Mouse (Mus musculus): ENCODE measurements around the gene Sec62.
"Not testable (repeated sequence)": the region's sequence is repeated elsewhere in the genome, so short reads cannot be mapped to it uniquely, and the experiment has no call there.

Gene Sec62

DNA sequence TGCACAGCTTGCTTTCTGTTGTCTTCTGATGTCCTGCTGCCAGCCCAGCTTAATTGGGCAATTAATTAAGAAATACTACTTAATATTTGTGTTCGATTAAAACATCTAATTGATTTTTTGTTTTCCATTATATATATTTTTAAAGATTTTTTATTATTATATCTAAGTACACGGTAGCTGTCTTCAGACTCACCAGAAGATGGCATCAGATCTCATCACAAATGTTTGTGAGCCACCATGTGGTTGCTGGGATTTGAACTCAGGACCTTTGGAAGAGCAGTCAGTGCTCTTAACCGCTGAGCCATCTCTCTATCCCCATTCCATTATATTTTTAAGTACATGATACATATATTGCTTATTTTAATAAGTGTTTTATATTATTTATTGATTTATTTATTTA lies 40.6 kb downstream of the Sec62 start:
- no peak for DNase-seq

DNA sequence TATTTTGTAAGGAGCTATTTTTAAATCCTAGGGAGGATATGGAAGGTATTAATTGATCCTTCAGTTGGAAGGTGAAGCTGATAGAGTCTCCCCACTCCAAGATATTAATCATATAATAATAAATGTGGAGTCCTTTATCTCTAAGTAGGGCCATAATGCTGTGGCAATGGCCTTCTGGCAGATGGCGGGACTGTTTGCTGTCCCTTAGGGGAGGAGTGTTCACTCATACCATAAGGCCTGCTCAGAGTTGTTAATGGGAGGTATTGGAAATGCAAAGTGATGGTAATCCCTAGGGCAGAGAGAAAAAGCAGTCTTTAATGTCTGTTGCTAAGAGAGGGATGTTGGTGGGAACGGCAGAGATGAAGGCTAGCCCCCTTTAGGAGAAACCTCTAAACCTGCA lies 53.1 kb downstream of the Sec62 start:
- no peak for DNase-seq

DNA sequence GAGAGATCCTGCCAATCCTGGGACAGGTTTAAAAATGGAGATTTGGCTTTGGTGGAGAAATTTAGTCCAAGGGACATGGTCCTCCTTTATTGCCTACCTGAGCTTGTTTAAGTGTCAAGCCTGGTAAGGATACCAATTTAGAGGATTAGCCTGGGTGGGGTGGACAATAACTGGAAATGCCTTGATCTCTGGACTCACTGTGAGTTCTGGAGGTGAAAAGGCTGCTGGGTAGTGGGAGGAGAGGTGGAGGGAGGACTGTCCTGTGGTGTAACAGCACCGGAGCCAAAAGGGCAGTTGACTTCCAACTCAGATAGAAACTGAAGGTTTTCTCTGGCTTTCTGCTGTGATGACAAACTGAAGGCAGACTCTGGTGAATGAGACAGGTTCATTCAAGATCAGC lies 54.7 kb downstream of the Sec62 start:
- DNase-seq, result no peak

DNA sequence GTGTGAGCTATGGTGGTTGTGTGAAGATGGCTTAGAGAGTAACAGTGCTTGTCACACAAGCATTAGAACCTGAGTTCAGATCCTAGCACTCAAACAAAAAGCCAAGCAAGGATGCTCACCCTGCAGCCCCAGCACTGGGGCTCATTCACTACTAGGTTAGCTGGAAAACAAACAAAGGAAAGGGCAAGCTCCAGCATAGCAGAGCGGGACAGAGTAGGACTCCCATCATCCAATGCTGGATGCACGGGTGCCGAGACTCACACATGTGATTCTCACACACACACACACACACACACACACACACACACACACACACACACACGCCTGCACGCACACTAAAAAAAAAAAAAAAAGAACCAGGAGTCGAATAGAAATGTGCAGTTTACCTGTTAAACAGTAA lies 58.7 kb downstream of the Sec62 start:
- DNase-seq, result no peak

DNA sequence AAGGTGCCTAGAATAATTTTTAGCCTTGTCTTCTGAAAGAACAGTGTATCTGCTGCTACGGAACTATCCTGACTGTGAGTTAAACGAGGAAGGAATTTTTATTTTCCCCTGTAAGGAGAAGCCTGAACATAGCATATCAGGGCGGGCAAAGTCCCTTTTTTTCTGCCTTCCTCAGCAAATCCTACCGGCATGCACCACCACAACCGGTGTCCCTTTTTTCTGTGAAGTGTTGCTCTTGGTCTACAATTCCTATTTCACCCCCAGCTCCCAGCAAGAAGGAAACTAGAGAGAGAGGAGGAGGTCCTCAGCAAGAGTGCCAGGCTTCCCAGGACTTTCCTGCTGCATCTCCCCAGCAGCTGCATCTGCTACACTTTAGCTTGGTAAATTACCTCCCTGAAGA lies 60.9 kb downstream of the Sec62 start:
- DNase-seq, result no peak

DNA sequence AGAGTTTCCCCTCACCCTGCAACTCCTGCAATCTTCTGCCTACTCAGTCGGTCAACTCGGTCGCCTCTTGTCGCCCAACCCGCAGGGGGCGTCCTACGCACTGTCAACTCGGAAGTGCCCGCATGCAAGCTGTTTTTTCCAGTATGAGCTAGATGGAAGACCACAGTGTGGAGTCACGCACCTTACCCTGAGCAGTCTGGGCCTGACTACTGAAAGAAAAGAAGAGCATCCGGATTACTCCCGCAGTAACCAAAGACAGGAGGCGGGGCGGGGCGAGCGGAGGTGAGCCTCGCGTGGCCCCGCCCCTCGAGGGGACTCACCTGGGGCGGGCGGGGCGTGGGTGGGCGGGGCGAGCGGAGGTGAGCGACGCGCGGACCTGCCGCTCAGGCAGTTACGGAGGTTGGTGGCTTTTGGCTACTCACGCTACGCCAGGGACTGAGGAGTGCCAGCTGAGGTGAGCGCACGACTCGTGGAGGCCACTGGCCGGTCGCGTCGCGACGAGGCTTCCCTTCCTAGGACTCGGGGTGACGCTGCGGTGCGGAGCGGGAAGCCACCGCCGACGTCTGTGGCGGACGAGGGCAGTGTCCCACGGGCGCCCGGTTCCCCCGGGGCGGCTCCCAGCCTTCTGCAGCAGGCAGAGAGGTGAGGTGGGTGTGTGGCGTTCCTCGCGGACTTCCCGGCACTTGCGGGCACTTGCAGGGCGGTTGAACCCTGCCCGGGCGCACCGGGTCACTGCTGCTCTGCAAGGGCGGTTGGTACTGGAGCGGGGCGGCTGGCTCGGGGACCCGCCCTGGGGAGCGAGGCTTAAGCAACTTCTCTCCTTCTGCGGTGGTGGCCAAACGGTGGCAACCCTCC lies 63.2 kb downstream of the Sec62 start, which contains the start of gene Gpr160:
Gene Gpr160 (plus strand): TSS at position 347 of the 855 bp plus-strand sequence.
- peak; percentile 72 for DNase-seq

DNA sequence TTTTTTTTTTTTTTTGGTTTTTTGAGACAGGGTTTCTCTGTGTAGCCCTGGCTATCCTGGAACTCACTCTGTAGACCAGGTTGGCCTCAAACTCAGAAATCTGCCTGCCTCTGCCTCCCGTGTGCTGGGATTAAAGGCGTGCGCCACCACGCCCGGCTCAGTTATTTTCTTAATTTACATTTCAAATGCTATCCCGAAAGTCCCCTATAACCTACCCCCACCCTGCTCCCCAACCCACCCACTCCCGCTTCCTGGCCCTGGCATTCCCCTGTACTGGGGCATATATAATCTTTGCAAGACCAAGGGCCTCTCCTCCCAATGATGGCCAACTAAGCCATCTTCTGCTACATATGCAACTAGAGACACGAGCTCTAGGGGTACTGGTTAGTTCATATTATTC lies 66.9 kb downstream of the Sec62 start:
- DNase-seq, result not testable (repeated sequence)

DNA sequence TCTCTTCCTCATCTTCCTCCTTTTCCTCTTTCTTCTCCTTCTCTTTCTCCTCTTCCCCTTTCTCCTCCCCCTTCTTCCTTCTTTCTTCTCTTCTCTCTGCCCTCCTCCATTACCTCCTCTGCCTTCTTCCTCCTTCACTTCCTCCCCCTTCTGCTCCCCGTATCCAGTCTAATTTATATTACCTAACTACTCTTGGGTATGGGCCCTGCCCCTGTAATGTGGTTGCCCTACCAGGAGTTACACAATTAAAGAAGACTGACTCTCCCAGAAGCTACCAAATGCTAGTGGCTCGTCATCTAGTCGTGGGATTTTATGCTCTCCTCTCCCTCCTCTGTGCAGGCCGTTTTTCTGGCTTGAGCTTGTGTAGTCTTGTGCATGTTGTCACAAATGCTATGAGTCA lies 68.0 kb downstream of the Sec62 start:
- no peak for DNase-seq

DNA sequence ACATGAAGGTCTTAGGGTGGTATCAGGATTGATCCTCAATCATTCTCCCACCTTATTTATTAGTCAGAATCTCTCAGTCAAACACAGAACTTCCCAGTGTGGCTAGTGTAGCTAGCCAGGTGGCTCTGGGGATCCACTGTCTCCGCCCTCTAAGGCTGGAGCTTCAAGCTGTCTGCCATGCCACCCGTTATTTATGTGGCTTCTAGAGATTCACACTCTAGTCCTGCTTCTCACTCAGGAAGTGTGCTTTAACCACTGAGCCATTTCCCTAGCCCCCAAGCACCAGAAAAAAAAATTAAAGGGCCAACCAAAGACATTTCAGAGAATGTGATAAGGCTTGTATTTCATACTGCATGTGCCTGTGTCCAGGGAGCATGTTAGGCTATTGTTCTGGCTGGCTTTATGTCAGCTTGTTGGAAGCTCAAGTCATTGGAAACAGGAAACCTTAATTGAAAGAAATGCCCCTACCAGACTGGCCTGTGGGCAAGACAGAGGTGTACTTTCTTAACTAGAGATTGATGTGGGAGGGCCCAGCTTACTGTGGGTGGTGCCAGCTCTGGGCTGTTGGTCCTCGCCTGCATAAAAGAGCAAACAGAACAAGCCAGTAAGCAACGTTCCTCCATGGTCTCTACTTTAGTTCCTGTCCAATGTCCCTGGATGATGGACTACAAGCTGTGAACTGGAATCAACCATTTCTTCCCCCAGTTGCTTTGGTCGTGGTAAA lies 71.2 kb downstream of the Sec62 start:
- DNase-seq, result no peak

DNA sequence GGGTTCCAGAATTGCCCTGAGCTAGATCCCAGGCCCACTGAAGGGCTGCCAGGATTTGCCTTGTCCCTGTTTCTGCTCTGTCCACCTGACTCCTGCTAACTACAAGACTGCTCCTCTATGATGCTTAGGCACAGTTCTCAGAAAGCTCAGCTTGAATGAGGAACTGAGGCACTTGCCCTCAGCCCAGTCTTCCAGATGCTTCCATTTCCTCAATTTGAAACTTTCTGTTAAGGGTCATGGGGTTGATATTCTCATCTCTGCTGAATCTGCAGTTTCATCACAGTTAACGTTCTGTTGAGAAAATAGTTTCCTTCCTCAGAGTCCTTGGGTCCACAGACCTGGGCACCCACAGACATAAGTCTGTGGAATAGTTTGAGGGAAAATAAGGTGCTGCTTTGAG lies 72.0 kb downstream of the Sec62 start:
- no peak for DNase-seq

DNA sequence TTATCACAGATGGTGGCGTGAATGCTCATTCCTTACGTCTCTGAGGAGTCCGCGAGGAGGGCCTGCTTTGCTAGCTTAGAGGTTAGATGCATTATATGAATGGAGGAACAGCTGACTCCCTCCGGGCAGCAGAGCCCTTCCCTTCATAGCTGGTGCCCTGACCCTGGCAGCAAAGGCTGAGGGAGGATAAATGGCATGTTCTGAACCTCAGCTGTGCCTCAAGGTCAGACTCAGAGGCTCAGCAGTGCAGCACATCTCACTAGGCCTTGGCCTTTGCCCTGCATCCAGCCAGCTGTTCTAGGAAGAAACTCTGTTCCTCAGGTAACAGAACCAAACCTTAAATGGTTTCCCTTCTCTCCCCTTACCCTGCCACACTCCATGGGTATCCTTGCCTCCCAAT lies 75.5 kb downstream of the Sec62 start:
- DNase-seq, result no peak

DNA sequence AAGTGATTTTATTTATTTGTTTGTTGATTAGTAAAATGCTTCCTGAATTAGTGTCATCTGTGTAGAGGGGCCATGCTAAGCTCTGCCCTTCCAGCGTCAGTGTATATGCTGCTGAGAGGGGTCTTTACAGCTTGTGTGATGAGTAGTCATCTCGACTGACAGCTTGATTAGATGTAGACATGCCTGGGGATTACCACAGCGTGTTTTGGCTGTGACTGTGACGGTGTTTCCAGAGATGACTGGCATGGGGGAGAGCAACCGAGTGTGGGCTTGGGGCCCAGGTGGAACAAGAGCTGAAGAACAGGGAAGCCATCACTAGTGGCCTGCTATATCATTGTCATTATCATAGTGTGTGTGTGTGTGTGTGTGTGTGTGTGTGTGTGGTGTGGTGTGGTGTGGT lies 76.0 kb downstream of the Sec62 start:
- no peak for DNase-seq

DNA sequence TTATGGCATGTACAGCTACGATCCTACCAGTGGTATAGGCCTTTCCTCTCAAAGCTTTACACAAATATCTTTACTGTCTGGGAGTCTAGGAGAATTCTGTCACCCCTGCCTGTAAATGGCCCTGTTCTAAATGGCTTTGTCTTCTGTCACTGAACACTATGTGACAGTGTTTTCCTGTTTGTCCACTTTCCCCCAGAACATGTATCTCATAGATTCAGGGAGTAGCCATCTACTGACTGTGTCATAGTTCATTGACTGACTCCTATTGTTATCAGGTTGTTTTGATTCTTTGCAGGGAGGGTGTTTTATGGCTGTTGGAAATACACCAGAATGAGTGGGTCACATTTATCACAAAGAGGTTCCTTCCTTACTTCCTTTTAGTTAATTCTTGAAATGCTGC lies 77.3 kb downstream of the Sec62 start:
- no peak for DNase-seq
